Mouse (Mus musculus) left cerebral cortex, postnatal 14 days (tissue): ENCODE measurements around the gene Paqr7. TPM values are rescaled to one million over a fixed set of nuclear protein-coding genes. Genes with fewer than 3 reads are reported as not detected.
A peak's percentile ranks its signal among the peaks of the same experiment; 100 is the strongest.
"Not testable (repeated sequence)": the region's sequence is repeated elsewhere in the genome, so short reads cannot be mapped to it uniquely, and the experiment has no call there.

Experiments
- DNase-seq, 2 experiments: peaks; one replicate each; pipeline ENCODE4 v3.0.0; 2021 to 2022; ENCODE audit warnings: low spot score in 2 of 2, mixed read lengths in 1 of 2
- intact Hi-C: fragments of 180-260 bp; cut with DNase I; formaldehyde crosslinking; loops from one replicate; pipeline ENCODE4 v1.15.1; 2025
- total RNA-seq, 2 experiments: library from RNA; stranded (reverse); gene quantifications; 2 replicates each; pipeline ENCODE4 v1.2.3; 2021

Gene Paqr7
- total RNA-seq, 2 experiments from 2014 or later = 54.6 to 55.8 TPM

- DNase-seq = no peak
- intact Hi-C loops = no loop called here
Measured at GRCm38 (mm10) chr4:134494780-134495545, 1.5 kb upstream of the Paqr7 start.

GRCm38 (mm10) chr4:134495546-134495923 lies 962 bp upstream of the Paqr7 start:
- DNase-seq = no peak
- intact Hi-C loops = no loop called here

- intact Hi-C loops = no loop called here
- no peak for DNase-seq
Measured at GRCm38 (mm10) chr4:134497223-134497622, 726 bp downstream of the Paqr7 start.

- DNase-seq = peak in 1 of 2 experiments; percentile 47
Measured at GRCm38 (mm10) chr4:134497986-134498731, 1.7 kb downstream of the Paqr7 start.

DNA sequence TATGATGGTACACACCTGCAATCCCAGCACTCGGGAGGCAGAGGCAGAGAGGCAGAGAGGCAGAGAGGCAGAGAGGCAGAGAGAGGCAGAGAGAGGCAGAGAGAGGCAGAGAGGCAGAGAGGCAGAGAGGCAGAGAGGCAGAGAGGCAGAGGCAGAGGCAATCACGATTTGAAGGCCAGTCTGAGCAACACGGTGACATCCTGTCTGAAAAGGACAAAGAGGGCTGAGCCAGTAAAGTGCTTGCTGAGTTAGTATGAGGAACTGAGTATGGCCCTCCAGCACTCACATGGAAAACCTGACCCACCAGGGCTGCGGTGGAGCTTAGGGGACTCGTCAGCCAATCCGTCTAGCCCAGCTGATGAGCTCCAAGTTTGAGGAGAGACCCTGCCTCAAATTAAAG lies 2.5 kb downstream of the Paqr7 start:
- DNase-seq, intact Hi-C loops: not testable (repeated sequence)

More at GRCm38 (mm10) chr4:134497986-134498731, 1.7 kb downstream of the Paqr7 start:
- intact Hi-C loops = no loop called here

DNA sequence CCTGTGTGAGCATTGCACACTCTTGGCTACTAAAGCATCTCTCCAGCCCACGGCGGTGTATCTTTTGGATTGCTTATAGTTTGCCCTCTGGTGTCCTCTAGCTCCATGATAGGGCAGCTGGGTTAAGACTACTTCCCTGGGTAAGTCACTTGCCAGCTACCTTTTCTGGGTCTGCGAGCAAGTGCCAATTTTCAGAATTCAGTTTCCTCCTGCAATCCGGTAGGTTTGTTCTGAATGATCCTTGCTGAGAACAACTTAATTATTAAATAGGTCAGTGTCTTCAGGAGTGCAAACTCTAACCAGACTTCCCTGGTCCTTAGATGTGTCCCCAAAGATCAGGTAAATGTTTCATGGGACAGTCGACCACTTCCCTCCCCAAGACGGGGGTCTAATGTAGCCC lies 4.6 kb downstream of the Paqr7 start:
- intact Hi-C loops = no loop called here
- no peak for DNase-seq

DNA sequence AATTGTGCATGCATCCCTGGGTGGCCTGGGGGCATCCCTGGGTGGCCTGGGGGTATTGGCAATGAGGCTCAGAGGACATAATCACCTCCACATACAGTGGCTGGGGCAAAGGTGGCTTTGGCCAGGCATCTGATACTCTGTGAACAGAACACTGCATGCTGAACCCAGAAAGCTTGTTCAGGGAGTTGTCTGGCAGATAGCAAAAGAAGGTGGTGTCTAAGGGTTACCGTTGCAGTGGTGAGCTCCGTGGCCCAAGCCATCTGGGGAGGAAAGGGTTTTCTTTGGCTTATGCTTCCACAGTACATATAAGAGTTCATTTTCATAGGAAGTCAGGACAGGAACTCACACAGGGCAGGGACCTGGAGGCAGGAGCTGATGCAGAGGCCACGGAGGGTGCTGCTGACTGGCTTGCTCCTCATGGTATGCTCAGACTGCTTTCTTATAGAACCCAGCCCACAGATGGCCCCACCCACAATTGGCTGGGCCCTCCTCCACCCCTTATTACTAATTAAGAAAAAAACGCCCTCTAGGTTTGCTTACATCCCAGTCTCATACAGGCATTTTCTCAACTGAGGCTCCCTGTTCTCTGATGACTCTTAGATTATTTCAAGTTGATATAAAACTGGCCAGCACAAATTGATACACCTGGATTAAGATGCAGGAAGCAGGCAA lies 7.3 kb downstream of the Paqr7 start:
- intact Hi-C loops = no loop called here
- DNase-seq = no peak

DNA sequence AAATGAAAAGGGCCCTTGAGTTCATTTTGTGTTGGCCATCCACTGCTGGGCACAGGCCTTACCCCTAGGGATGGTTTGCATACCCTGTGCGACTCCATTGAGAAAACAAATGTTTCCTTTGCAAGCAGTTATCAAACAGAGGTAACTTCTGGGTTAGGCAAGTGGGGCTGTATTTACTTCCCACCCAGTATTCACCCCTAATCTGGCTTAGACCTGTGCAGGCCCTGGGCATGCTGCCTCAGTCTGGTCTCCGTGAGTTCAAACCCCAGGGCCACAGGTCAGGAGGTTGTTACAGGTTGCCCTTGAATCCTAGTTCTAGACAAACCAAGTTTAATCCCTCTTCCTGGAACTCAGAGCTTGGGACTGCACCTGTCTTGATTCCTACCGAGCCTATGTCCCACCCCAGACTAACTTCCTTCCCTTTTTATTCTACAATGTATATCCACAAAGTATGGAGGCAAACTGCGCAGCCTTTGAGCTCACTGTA lies 8.8 kb downstream of the Paqr7 start:
- intact Hi-C loops = no loop called here
- no peak for DNase-seq

GRCm38 (mm10) chr4:134505966-134506594 lies 9.6 kb downstream of the Paqr7 start:
- DNase-seq = no peak
- intact Hi-C loops = no loop called here

- no peak for DNase-seq
- intact Hi-C loops = no loop called here
Measured at GRCm38 (mm10) chr4:134506713-134507112, 10.2 kb downstream of the Paqr7 start.

DNA sequence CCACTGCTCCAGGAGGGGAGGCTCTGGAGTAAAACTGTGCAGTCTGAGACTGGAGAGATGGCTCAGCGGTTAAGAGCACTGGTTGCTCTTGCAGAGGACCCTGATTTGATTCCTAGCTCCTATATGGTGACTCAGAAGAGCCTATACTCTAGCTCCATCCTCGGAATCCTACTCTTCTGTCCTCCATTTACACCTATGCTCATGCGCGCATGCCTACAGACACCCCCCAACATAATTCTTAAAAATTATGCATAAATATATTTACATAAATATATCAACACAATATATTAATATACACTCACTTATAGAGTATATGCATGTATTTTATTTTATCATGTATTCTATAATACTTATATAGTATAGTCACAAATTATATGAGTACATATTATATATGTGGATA lies 13.9 kb downstream of the Paqr7 start:
- intact Hi-C loops = no loop called here
- no peak for DNase-seq

DNA sequence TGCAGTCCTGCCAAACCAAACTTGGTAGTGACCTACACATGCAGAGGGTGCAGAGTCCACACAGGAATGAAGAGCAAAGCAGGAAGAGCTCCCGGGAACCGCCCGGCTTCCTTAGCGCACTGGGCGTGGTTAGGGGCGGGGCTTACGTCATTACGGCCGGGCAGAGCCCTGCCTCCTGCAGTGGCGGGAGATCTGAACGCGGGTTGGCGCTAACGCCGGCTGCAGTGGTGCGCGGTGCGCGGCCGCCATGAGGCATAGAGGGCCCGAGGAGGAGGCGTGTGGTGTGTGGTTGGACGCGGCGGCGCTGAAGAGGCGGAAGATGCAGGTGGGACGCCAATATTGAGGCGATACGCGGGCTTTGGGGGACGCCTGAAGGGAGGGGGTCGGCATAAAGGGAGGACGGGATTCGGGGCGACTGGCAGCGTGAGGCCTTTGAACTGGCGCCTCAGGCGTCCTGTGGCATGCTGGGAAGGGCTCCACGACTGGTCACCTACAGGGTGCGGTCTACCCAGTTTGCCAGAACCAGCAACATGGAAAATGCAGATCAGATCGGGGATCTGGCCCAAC lies 14.4 kb downstream of the Paqr7 start, which contains the start of gene Aunip:
TSS of gene Aunip (plus strand) at position 155 of the 567 bp plus-strand sequence.
- DNase-seq = peak; percentile 82 to 87
- intact Hi-C loops = no loop called here

DNA sequence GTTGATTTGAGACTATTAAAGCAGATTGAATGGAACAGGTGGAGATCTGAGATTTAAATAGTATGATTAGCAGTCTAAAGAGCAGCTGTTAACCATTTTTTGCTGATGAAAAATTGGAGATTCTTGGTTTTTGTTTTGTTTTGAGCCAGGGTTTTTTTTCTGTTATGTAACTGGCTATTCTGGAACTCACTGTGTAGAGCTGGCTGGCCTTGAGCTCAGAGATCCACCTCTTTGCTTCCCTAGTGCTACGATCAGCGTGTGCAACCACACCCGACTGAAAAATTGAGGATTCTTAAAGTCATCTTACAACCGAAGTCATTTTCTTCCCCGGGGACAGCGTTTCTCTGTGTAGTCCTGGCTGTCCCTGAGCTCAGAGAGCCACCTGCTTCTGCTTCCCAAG lies 15.2 kb downstream of the Paqr7 start:
- intact Hi-C loops = no loop called here

GRCm38 (mm10) chr4:134512798-134513197 lies 16.3 kb downstream of the Paqr7 start:
- intact Hi-C loops = no loop called here

More for the DNA sequence above, 15.2 kb downstream of the Paqr7 start:
- DNase-seq = no peak

GRCm38 (mm10) chr4:134514309-134514930 lies 17.9 kb downstream of the Paqr7 start:
- intact Hi-C loops = no loop called here
- DNase-seq = no peak

More at GRCm38 (mm10) chr4:134512798-134513197, 16.3 kb downstream of the Paqr7 start:
- DNase-seq = peak; percentile 64 to 66

GRCm38 (mm10) chr4:134515614-134516013 lies 19.1 kb downstream of the Paqr7 start:
- DNase-seq = no peak
- intact Hi-C loops = no loop called here

DNA sequence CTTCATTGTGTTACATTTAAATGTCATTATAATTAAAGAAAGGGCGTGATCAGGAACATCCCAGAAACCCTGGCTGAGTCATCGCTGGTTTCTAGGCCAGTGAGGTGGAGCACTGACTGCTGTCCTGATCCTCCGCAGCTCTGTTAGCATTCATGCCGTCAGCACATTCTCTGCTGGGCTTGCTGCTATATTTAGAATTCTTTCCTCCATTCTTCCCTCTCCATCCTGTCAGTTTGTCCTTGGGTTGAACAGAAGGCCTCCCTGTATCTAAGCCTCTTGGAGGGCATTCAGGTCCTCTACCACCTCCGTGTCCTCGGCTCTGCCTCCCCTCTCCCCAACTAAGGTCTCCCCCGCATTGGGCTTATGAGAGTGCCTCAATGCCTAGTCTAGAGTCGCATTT lies 20.5 kb downstream of the Paqr7 start:
- peak; percentile 57 to 68 for DNase-seq
- intact Hi-C loops = no loop called here

DNA sequence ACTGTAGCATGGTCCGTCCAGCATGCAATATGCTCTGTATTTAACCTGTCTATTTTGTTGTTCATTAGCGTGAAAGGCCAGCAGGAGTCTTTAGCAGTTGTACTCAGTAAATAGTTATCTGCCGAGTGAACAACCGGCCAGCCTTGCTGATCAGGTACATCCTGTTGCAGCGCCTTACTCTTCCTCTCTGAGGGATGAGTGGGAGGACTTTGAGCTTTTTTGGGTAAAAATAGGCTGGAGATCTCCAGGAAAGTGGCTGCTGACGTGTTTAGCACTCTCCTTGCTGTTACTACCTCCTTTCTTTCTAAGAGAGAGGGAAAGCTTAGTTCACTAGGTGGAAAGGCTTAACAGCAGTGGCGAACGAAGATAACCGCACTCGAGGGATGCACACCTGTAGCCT lies 21.2 kb downstream of the Paqr7 start:
- DNase-seq = peak in 1 of 2 experiments; percentile 46
- intact Hi-C loops = no loop called here

DNA sequence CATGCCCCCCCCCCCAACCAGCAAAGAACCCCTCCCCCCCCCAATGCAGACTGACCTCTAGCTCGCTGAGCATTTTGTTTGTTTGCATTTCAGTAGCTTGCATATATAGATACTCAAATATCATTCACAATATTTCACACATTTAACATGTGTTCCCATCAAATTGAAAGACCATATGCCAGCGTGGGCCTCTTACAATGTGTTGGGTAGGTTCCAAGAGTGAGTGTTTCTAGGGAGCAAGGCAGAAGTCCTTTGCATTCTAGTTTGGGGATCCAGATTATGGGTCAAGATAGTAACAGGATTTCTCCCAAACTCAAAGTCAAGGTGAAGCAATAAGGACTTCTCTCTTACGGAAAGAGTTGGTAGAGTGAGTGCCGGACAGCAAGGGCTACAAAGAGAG lies 22.0 kb downstream of the Paqr7 start:
- intact Hi-C loops = no loop called here
- DNase-seq = peak in 1 of 2 experiments; percentile 43
